Mouse (Mus musculus): Measurements from ENCODE around the gene Tardbp.

- TF ChIP-seq CTCF (IDR thresholded peaks at IDR 0.05; ENCODE audit: control insufficient read depth, insufficient read depth, insufficient read length), result no peak
- no peak for TF ChIP-seq MAX (IDR thresholded peaks at IDR 0.05)
These were observed 22.5 kb upstream of the Tardbp start for GRCm38 (mm10) chr4:148649309-148649708.

Measured in C2C12 (cell line).